Mouse (Mus musculus): ENCODE results near the gene Sell.

- no peak for TF ChIP-seq CTCF (IDR thresholded peaks at IDR 0.05; ENCODE audit: low read depth)
- no peak for TF ChIP-seq EP300 (optimal IDR thresholded peaks at IDR 0.05)
Observed at GRCm38 (mm10) chr1:164069261-164069660, 7.5 kb downstream of the Sell start.
